Mouse (Mus musculus) right cerebral cortex, adult 18-20 months (tissue): Measurements from ENCODE around the gene Cacna1e.

Experiments
- DNase-seq: peaks from one replicate; pipeline ENCODE4 v3.0.0; 2022; ENCODE audit warnings: mixed read lengths

Gene Cacna1e

GRCm38 (mm10) chr1:154884275-154885206 is at the start of gene Cacna1e:
TSS of gene Cacna1e (minus strand) at chr1:154884501.
- peak; percentile 34 for DNase-seq

GRCm38 (mm10) chr1:154918406-154918805 is 34.1 kb upstream of the Cacna1e start:
- DNase-seq: no peak

GRCm38 (mm10) chr1:154917438-154917837 is 33.1 kb upstream of the Cacna1e start:
- peak; percentile 26 for DNase-seq

- DNase-seq: no peak
These were observed 25.3 kb upstream of the Cacna1e start for GRCm38 (mm10) chr1:154909554-154909953.

- DNase-seq: no peak
These were observed 13.1 kb upstream of the Cacna1e start for GRCm38 (mm10) chr1:154897390-154897789.

GRCm38 (mm10) chr1:154890244-154890643 is 5.9 kb upstream of the Cacna1e start:
- DNase-seq: no peak

- DNase-seq: no peak
These were observed 4.2 kb upstream of the Cacna1e start for GRCm38 (mm10) chr1:154888495-154888894.

- DNase-seq: no peak
These were observed 3.7 kb upstream of the Cacna1e start for GRCm38 (mm10) chr1:154888018-154888417.

GRCm38 (mm10) chr1:154887546-154887945 is 3.2 kb upstream of the Cacna1e start:
- no peak for DNase-seq

- DNase-seq: no peak
These were observed 2.3 kb upstream of the Cacna1e start for GRCm38 (mm10) chr1:154886611-154887010.

GRCm38 (mm10) chr1:154885207-154885548 is 877 bp upstream of the Cacna1e start:
- no peak for DNase-seq

- DNase-seq: no peak
These were observed 607 bp downstream of the Cacna1e start for GRCm38 (mm10) chr1:154883596-154884191.

- DNase-seq: peak; percentile 73
These were observed 18.3 kb downstream of the Cacna1e start for GRCm38 (mm10) chr1:154865981-154866380.

- no peak for DNase-seq
These were observed 22.9 kb downstream of the Cacna1e start for GRCm38 (mm10) chr1:154861416-154861815.

- no peak for DNase-seq
These were observed 29.7 kb downstream of the Cacna1e start for GRCm38 (mm10) chr1:154854564-154854963.

GRCm38 (mm10) chr1:154850515-154851287 is 33.6 kb downstream of the Cacna1e start:
- DNase-seq: no peak

GRCm38 (mm10) chr1:154848683-154849579 is 35.4 kb downstream of the Cacna1e start:
- DNase-seq: no peak

GRCm38 (mm10) chr1:154846900-154847299 is 37.4 kb downstream of the Cacna1e start:
- no peak for DNase-seq

- no peak for DNase-seq
These were observed 40.9 kb downstream of the Cacna1e start for GRCm38 (mm10) chr1:154843427-154843826.

- no peak for DNase-seq
These were observed 42.0 kb downstream of the Cacna1e start for GRCm38 (mm10) chr1:154842336-154842735.

- DNase-seq: no peak
These were observed 43.2 kb downstream of the Cacna1e start for GRCm38 (mm10) chr1:154841057-154841630.

- DNase-seq: no peak
These were observed 45.0 kb downstream of the Cacna1e start for GRCm38 (mm10) chr1:154839272-154839671.
